Mouse (Mus musculus) small intestine, adult 2 months (tissue): Measurements from ENCODE around the gene Akap2.

Experiments used
- CTCF ChIP-seq: fragments of 200-500 bp; IDR thresholded peaks from 2 replicates; pipeline ENCODE4 v1.5.1; 2012; ENCODE audit warnings: low read depth, mild to moderate bottlenecking, control low read depth, inconsistent platforms, low read length, moderate library complexity, mixed read lengths; ENCODE audit not compliant: insufficient replicate concordance, insufficient read length; ENCODE audit errors: extremely low read depth
- POLR2A ChIP-seq: fragments of 200-500 bp; IDR thresholded peaks from 2 replicates; pipeline ENCODE4 v1.6.1; 2012; ENCODE audit warnings: low read depth, mild to moderate bottlenecking, control low read depth, inconsistent platforms, low read length, moderate library complexity

DNA sequence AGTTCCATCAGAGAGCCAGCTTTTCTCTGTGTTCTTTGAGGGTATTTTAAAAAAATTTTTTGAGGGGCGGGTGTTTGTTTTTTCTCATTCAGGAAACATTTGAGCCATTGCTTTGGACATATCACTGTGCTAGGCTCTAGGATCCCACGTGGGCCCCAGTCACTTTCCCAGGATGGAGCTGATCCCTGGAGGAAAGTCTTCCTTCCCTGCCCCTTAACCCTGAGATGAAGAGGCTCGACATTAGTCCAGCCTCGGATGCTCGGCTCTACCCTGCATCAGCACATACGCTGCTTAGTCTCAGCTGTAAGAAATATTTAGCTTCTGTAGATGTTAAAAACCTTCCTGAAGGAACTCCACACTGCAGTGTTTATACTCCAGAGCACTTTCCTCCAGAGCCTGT lies 178.4 kb downstream of the Akap2 start:
- TF ChIP-seq POLR2A (no peak), CTCF (no peak)
